Mouse (Mus musculus) limb, embryonic 15.5 days (tissue): Measurements from ENCODE around the gene Klhl25. TPM values are rescaled to one million over a fixed set of nuclear protein-coding genes. Genes with fewer than 3 reads are reported as not detected.
"Not testable (repeated sequence)": the region's sequence is repeated elsewhere in the genome, so short reads cannot be mapped to it uniquely, and the experiment has no call there.

Experiments
- ATAC-seq: fragments of 200-750 bp; cut with Nextera tagmentation; 2 replicates; pipeline ENCODE4 v1.8.0; 2017; ENCODE audit warnings: low read depth, moderate TSS enrichment; ENCODE audit not compliant: insufficient number of reproducible peaks, low FRiP score, low TSS enrichment
- H3K27ac ChIP-seq: fragments of 300-500 bp; sonication (generic); 2 replicates; pipeline ENCODE4 v1.5.1; 2015; ENCODE audit warnings: moderate library complexity, mild to moderate bottlenecking, inconsistent platforms
- H3K27me3 ChIP-seq: fragments of 300-500 bp; sonication (generic); 2 replicates; pipeline ENCODE4 v1.6.1; 2015; ENCODE audit warnings: inconsistent platforms
- H3K36me3 ChIP-seq: fragments of 300-500 bp; sonication (generic); 2 replicates; pipeline ENCODE4 v1.6.1; 2015; ENCODE audit warnings: inconsistent platforms
- H3K4me1 ChIP-seq: fragments of 300-500 bp; sonication (generic); 2 replicates; pipeline ENCODE4 v1.6.1; 2015; ENCODE audit warnings: inconsistent platforms
- H3K4me2 ChIP-seq: fragments of 300-500 bp; sonication (generic); 2 replicates; pipeline ENCODE4 v1.6.1; 2015; ENCODE audit warnings: mild to moderate bottlenecking, inconsistent platforms
- H3K4me3 ChIP-seq: fragments of 300-500 bp; sonication (generic); 2 replicates; pipeline ENCODE4 v1.5.1; 2015; ENCODE audit warnings: mild to moderate bottlenecking, inconsistent platforms
- H3K9ac ChIP-seq: fragments of 300-500 bp; sonication (generic); 2 replicates; pipeline ENCODE4 v1.6.1; 2015; ENCODE audit warnings: inconsistent platforms
- H3K9me3 ChIP-seq: fragments of 300-500 bp; sonication (generic); 2 replicates; pipeline ENCODE4 v1.6.1; 2016; ENCODE audit warnings: inconsistent platforms
- WGBS: fragments of 180-500 bp; shearing (Covaris S2); methylation state at CpG from one replicate; pipeline ENCODE4 v1.1.7; 2015; 5-methylcytosine and 5-hydroxymethylcytosine counted together
- polyA plus RNA-seq: library from polyadenylated mRNA; unstranded; fragments of >200 nt; fragmentation: Nextera tagmentation; extraction: Ambion mirVana; gene quantifications from 2 replicates; pipeline ENCODE4 v1.2.1, GENCODE M21; 2015

Gene Klhl25
- polyA plus RNA-seq, 1 experiment from 2014 or later, result 19.8 TPM

GRCm38 (mm10) chr7:75826360-75827103 lies 21.6 kb upstream of the Klhl25 start:
- no peaks in the 10 kb centered on the region for H3K9me3 ChIP-seq
- no peak overlapping the region for H3K4me3 ChIP-seq
- WGBS, result 59% methylated on average over 3 of the region's 4 CpGs
- no peaks in the 10 kb centered on the region for H3K36me3 ChIP-seq
- no peaks in the 10 kb centered on the region for H3K4me1 ChIP-seq
- no peaks in the 10 kb centered on the region for H3K27me3 ChIP-seq
- no peak overlapping the region for H3K27ac ChIP-seq
- ATAC-seq, result no peak
- no peak overlapping the region for H3K9ac ChIP-seq
- H3K4me2 ChIP-seq, result no peak overlapping the region

- Histone ChIP-seq H3K9ac (no peak overlapping the region), H3K27me3 (no peaks in the 10 kb centered on the region), H3K4me1 (no peaks in the 10 kb centered on the region), H3K27ac (no peak overlapping the region), H3K36me3 (no peaks in the 10 kb centered on the region), H3K9me3 (no peaks in the 10 kb centered on the region), H3K4me2 (no peak overlapping the region), H3K4me3 (no peak overlapping the region)
- WGBS, result 91% methylated on average over 1 of the region's 1 CpGs
- ATAC-seq, result no peak
Measured at GRCm38 (mm10) chr7:75827357-75827756, 20.8 kb upstream of the Klhl25 start.

GRCm38 (mm10) chr7:75827850-75828249 lies 20.3 kb upstream of the Klhl25 start:
- no peak overlapping the region for H3K9ac ChIP-seq
- no peaks in the 10 kb centered on the region for H3K9me3 ChIP-seq
- no peak overlapping the region for H3K4me2 ChIP-seq
- no peaks in the 10 kb centered on the region for H3K36me3 ChIP-seq
- H3K27ac ChIP-seq, result no peak overlapping the region
- no peaks in the 10 kb centered on the region for H3K4me1 ChIP-seq
- no peaks in the 10 kb centered on the region for H3K27me3 ChIP-seq
- WGBS, result 34% methylated on average over 10 of the region's 10 CpGs
- ATAC-seq, result no peak
- no peak overlapping the region for H3K4me3 ChIP-seq

- WGBS, result 88% methylated on average over 5 of the region's 5 CpGs
- no peaks in the 10 kb centered on the region for H3K36me3 ChIP-seq
- H3K27me3 ChIP-seq, result no peaks in the 10 kb centered on the region
- no peaks in the 10 kb centered on the region for H3K9me3 ChIP-seq
- H3K9ac ChIP-seq, result no peak overlapping the region
- H3K27ac ChIP-seq, result no peak overlapping the region
- ATAC-seq, result no peak
- H3K4me3 ChIP-seq, result no peak overlapping the region
- H3K4me2 ChIP-seq, result no peak overlapping the region
- H3K4me1 ChIP-seq, result no peaks in the 10 kb centered on the region
Measured at GRCm38 (mm10) chr7:75828536-75828935, 19.6 kb upstream of the Klhl25 start.

GRCm38 (mm10) chr7:75830251-75831060 lies 17.7 kb upstream of the Klhl25 start:
- no peak overlapping the region for H3K9ac ChIP-seq
- H3K4me2 ChIP-seq, result no peak overlapping the region
- 68% methylated on average over 6 of the region's 6 CpGs for WGBS
- no peaks in the 10 kb centered on the region for H3K36me3 ChIP-seq
- H3K4me1 ChIP-seq, result no peaks in the 10 kb centered on the region
- H3K4me3 ChIP-seq, result no peak overlapping the region
- H3K27me3 ChIP-seq, result no peaks in the 10 kb centered on the region
- no peaks in the 10 kb centered on the region for H3K9me3 ChIP-seq
- no peak for ATAC-seq
- H3K27ac ChIP-seq, result no peak overlapping the region

- H3K4me1 ChIP-seq, H3K9me3 ChIP-seq, H3K36me3 ChIP-seq, H3K4me3 ChIP-seq, H3K27me3 ChIP-seq, H3K27ac ChIP-seq, ATAC-seq, H3K9ac ChIP-seq, H3K4me2 ChIP-seq: not testable (repeated sequence)
- 71% methylated on average over 3 of the region's 4 CpGs for WGBS
Measured at GRCm38 (mm10) chr7:75833960-75834359, 14.2 kb upstream of the Klhl25 start.

- not testable (repeated sequence) for H3K27me3 ChIP-seq, H3K4me3 ChIP-seq, H3K4me2 ChIP-seq, H3K9me3 ChIP-seq, H3K27ac ChIP-seq, ATAC-seq, H3K9ac ChIP-seq, H3K4me1 ChIP-seq, H3K36me3 ChIP-seq
- 71% methylated on average over 3 of the region's 6 CpGs for WGBS
Measured at GRCm38 (mm10) chr7:75834932-75835631, 13.0 kb upstream of the Klhl25 start.

- no peak overlapping the region for H3K4me2 ChIP-seq
- no peak overlapping the region for H3K4me3 ChIP-seq
- WGBS, result 86% methylated on average over 4 of the region's 4 CpGs
- ATAC-seq, result no peak
- H3K9me3 ChIP-seq, result no peaks in the 10 kb centered on the region
- no peaks in the 10 kb centered on the region for H3K4me1 ChIP-seq
- no peak overlapping the region for H3K27ac ChIP-seq
- no peaks in the 10 kb centered on the region for H3K36me3 ChIP-seq
- no peaks in the 10 kb centered on the region for H3K27me3 ChIP-seq
- H3K9ac ChIP-seq, result no peak overlapping the region
Measured at GRCm38 (mm10) chr7:75840071-75840470, 8.0 kb upstream of the Klhl25 start.

GRCm38 (mm10) chr7:75842306-75842705 lies 5.8 kb upstream of the Klhl25 start:
- no peak overlapping the region for H3K4me3 ChIP-seq
- 86% methylated on average over 3 of the region's 3 CpGs for WGBS
- no peak overlapping the region for H3K27ac ChIP-seq
- no peaks in the 10 kb centered on the region for H3K9me3 ChIP-seq
- no peaks in the 10 kb centered on the region for H3K27me3 ChIP-seq
- H3K4me2 ChIP-seq, result no peak overlapping the region
- no peak for ATAC-seq
- peaks cover under 1% of the 10 kb centered on the region for H3K4me1 ChIP-seq
- H3K9ac ChIP-seq, result no peak overlapping the region
- no peaks in the 10 kb centered on the region for H3K36me3 ChIP-seq

GRCm38 (mm10) chr7:75845936-75846335 lies 2.2 kb upstream of the Klhl25 start:
- Histone ChIP-seq H3K4me3 (no peak overlapping the region), H3K27me3 (no peaks in the 10 kb centered on the region), H3K36me3 (no peaks in the 10 kb centered on the region), H3K4me2 (no peak overlapping the region), H3K9ac (no peak overlapping the region), H3K4me1 (peaks cover 15% of the 10 kb centered on the region), H3K27ac (no peak overlapping the region), H3K9me3 (no peaks in the 10 kb centered on the region)
- ATAC-seq, result no peak
- WGBS, result 83% methylated on average over 1 of the region's 1 CpGs

- Histone ChIP-seq H3K27me3 (no peaks in the 10 kb centered on the region), H3K4me2 (no peak overlapping the region), H3K9me3 (no peaks in the 10 kb centered on the region), H3K4me3 (no peak overlapping the region), H3K9ac (no peak overlapping the region), H3K27ac (no peak overlapping the region), H3K4me1 (peaks cover 18% of the 10 kb centered on the region), H3K36me3 (peaks cover 5% of the 10 kb centered on the region; the same call in 1 of the 2 replicates)
- WGBS, result 50% methylated on average over 7 of the region's 7 CpGs
- ATAC-seq, result no peak
Measured at GRCm38 (mm10) chr7:75846942-75847341, 1.2 kb upstream of the Klhl25 start.

GRCm38 (mm10) chr7:75847489-75847888 lies 621 bp upstream of the Klhl25 start:
- peak overlapping the region; percentile 74 for H3K27ac ChIP-seq
- peak overlapping the region; percentile 40 for H3K9ac ChIP-seq
- H3K9me3 ChIP-seq, result no peaks in the 10 kb centered on the region
- 4% methylated on average over 6 of the region's 6 CpGs for WGBS
- peaks cover 5% of the 10 kb centered on the region; the same call in 1 of the 2 replicates for H3K36me3 ChIP-seq
- peak overlapping the region; percentile 87 for H3K4me3 ChIP-seq
- no peak for ATAC-seq
- H3K4me2 ChIP-seq, result peak overlapping the region; percentile 81
- peaks cover 23% of the 10 kb centered on the region for H3K4me1 ChIP-seq
- H3K27me3 ChIP-seq, result no peaks in the 10 kb centered on the region
